Mouse (Mus musculus) intestine, embryonic 14.5 days (tissue): ENCODE measurements around the gene Slc17a7. TPM values are rescaled to one million over a fixed set of nuclear protein-coding genes. Genes with fewer than 3 reads are reported as not detected.
"Not testable (repeated sequence)": the region's sequence is repeated elsewhere in the genome, so short reads cannot be mapped to it uniquely, and the experiment has no call there.

ENCODE experiments used
- ATAC-seq: fragments of 200-750 bp; cut with Nextera tagmentation; replicated peaks from 2 replicates; pipeline ENCODE4 v1.8.0; 2017; ENCODE audit warnings: low read depth, moderate number of reproducible peaks, moderate TSS enrichment, moderate library complexity; ENCODE audit not compliant: low FRiP score, low TSS enrichment
- DNase-seq: peaks from one replicate; pipeline ENCODE4 v3.0.0-alpha.2; 2018; ENCODE audit warnings: low spot score
- H3K27ac ChIP-seq: fragments of 300-500 bp; sonication (generic); 2 replicates; pipeline ENCODE4 v1.5.1; 2014; ENCODE audit warnings: low read depth, mild to moderate bottlenecking, control low read depth
- H3K27me3 ChIP-seq: fragments of 300-500 bp; sonication (generic); replicated peaks from 2 replicates; pipeline ENCODE4 v1.6.1; 2014; ENCODE audit warnings: low read length, control low read depth; ENCODE audit not compliant: control insufficient read depth, insufficient read depth
- H3K36me3 ChIP-seq: fragments of 300-500 bp; sonication (generic); 2 replicates; pipeline ENCODE4 v1.6.1; 2014; ENCODE audit warnings: low read length, control low read depth; ENCODE audit not compliant: control insufficient read depth, insufficient read depth
- H3K4me1 ChIP-seq: fragments of 300-500 bp; sonication (generic); replicated peaks from 2 replicates; pipeline ENCODE4 v1.6.1; 2014; ENCODE audit warnings: low read length, control low read depth, mixed read lengths; ENCODE audit not compliant: control insufficient read depth, insufficient read depth
- H3K4me2 ChIP-seq: fragments of 300-500 bp; sonication (generic); 2 replicates; pipeline ENCODE4 v1.6.1; 2014; ENCODE audit warnings: low read length
- H3K4me3 ChIP-seq: fragments of 300-500 bp; sonication (generic); 2 replicates; pipeline ENCODE4 v1.5.1; 2014; ENCODE audit warnings: low read depth, low read length, control low read depth, mixed read lengths
- H3K9ac ChIP-seq: fragments of 300-500 bp; sonication (generic); 2 replicates; pipeline ENCODE4 v1.6.1; 2014; ENCODE audit warnings: mild to moderate bottlenecking, low read length
- H3K9me3 ChIP-seq: fragments of 300-500 bp; sonication (generic); 2 replicates; pipeline ENCODE4 v1.6.1; 2016; ENCODE audit warnings: low read length, control low read depth; ENCODE audit not compliant: control insufficient read depth
- WGBS: fragments of 180-500 bp; shearing (Covaris S2); extraction: QIAGEN DNeasy Blood & Tissue Kit; methylation state at CpG from one replicate; pipeline ENCODE4 v1.1.7; 2014; 5-methylcytosine and 5-hydroxymethylcytosine counted together
- polyA plus RNA-seq: library from polyadenylated mRNA; unstranded; fragments of >200 nt; fragmentation: Nextera tagmentation; extraction: Ambion mirVana; gene quantifications from 2 replicates; pipeline ENCODE4 v1.2.1, GENCODE M21; 2014

The Slc17a7 gene
- polyA plus RNA-seq, 1 experiment from 2014 or later = 0.07 TPM

DNA sequence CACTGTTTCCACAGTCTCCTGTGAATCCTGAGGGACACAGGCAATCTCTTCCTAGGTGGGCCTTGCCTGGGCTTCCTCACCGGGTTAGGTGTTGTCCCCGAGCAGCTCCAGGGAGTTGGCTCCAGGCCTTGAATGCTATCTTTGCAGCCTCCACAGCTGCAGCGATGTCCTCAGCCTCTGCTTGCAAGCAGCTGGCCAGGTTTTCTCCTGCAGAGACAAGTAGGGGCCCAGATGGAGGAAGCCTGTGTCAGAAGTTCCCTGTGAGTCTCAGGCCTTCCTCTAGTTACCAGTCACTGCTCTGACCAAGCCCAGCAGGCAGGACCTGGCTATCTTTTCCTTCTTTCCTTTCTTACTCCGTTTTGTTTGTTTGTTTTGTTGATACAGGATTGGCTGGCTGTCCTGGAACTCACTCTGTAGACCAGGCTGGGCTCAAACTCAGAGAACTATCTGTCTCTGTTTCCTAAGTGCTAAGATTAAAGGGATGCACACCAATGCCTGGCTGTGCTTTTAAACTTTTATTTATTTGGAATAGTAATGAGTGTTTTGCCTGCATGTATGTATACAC is 15.1 kb upstream of the Slc17a7 start:
- DNase-seq (no peak), ATAC-seq (no peak)
- no peaks in the 10 kb centered on the region for H3K9me3 ChIP-seq
- peaks cover 3% of the 10 kb centered on the region; the same call in 1 of the 2 replicates for H3K4me1 ChIP-seq
- H3K4me3 ChIP-seq = no peak overlapping the region
- H3K4me2 ChIP-seq = no peak overlapping the region
- H3K9ac ChIP-seq = no peak overlapping the region
- peaks cover 48% of the 10 kb centered on the region for H3K36me3 ChIP-seq
- H3K27ac ChIP-seq = peak overlapping the region; percentile 25; the same call in 1 of the 2 replicates
- H3K27me3 ChIP-seq = no peaks in the 10 kb centered on the region
- 49% methylated on average over 4 of the region's 4 CpGs for WGBS

- no peaks in the 10 kb centered on the region for H3K9me3 ChIP-seq
- no peak for ATAC-seq
- H3K27ac ChIP-seq = peak overlapping the region; percentile 79; the same call in 1 of the 2 replicates
- H3K9ac ChIP-seq = no peak overlapping the region
- H3K4me3 ChIP-seq = no peak overlapping the region
- H3K4me2 ChIP-seq = no peak overlapping the region
- no peak for DNase-seq
- peaks cover 3% of the 10 kb centered on the region; the same call in 1 of the 2 replicates for H3K4me1 ChIP-seq
- no peaks in the 10 kb centered on the region for H3K27me3 ChIP-seq
- H3K36me3 ChIP-seq = peaks cover 38% of the 10 kb centered on the region
- 64% methylated on average over 6 of the region's 6 CpGs for WGBS
These were observed 14.2 kb upstream of the Slc17a7 start for GRCm38 (mm10) chr7:45149545-45149944.

DNA sequence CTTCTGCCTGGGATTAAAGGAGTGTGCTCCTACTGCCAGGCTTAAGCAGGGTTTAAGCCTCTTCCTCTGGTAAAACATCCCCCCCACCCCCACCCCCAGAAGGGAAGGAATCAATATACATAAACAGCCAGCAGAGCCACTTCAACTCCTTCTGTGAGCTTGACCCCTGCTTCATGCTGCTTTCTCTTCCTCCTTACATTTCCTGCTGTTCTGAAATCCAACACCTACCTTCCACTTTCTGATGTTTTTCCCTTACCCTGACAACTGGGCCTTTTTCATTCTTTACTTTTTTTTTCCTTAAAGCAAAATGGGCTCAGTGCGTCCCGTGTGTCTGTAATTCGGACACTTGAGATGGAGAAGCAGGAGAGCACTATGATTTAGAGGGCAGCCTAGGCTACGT is 13.4 kb upstream of the Slc17a7 start:
- H3K4me1 ChIP-seq = peaks cover 9% of the 10 kb centered on the region; the same call in 1 of the 2 replicates
- H3K9me3 ChIP-seq = no peaks in the 10 kb centered on the region
- no peak overlapping the region for H3K4me2 ChIP-seq
- no peak overlapping the region for H3K9ac ChIP-seq
- no peak for DNase-seq
- no peaks in the 10 kb centered on the region for H3K27me3 ChIP-seq
- 52% methylated on average over 4 of the region's 4 CpGs for WGBS
- no peak overlapping the region for H3K4me3 ChIP-seq
- no peak for ATAC-seq
- peak overlapping the region; percentile 79 for H3K27ac ChIP-seq
- H3K36me3 ChIP-seq = peaks cover 31% of the 10 kb centered on the region

DNA sequence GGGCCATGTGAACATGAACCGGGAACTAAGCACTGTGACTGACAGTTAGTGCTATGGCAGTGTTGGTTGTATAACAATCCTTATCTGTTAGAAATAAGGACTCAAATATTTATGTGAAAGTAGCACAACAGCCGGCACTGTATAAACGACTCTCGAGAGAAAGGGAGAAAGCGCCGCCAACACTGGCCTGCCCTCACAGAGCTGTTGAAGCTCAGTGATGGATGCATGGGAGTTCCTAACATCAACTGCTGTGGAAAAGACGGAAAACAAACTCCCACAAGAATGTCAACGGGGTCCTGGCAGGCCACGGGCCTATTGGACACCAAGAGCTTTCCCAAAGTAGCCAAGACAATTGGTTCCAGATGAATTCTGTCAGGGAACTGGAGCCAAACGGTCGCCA is 12.4 kb upstream of the Slc17a7 start:
- Histone ChIP-seq H3K4me1 (peaks cover 11% of the 10 kb centered on the region; the same call in 1 of the 2 replicates), H3K9ac (no peak overlapping the region), H3K27ac (peak overlapping the region; percentile 79), H3K27me3 (no peaks in the 10 kb centered on the region), H3K4me3 (no peak overlapping the region), H3K9me3 (no peaks in the 10 kb centered on the region), H3K36me3 (peaks cover 21% of the 10 kb centered on the region), H3K4me2 (no peak overlapping the region)
- ATAC-seq = no peak
- 34% methylated on average over 11 of the region's 11 CpGs for WGBS
- no peak for DNase-seq

GRCm38 (mm10) chr7:45153052-45153451 is 10.7 kb upstream of the Slc17a7 start:
- not testable (repeated sequence) for H3K9me3 ChIP-seq, H3K27ac ChIP-seq, H3K27me3 ChIP-seq, H3K9ac ChIP-seq, DNase-seq, ATAC-seq
- Histone ChIP-seq H3K4me3 (peak overlapping the region; percentile 75; the same call in 1 of the 2 replicates), H3K4me1 (peaks cover 11% of the 10 kb centered on the region; the same call in 1 of the 2 replicates), H3K36me3 (peaks cover 16% of the 10 kb centered on the region; the same call in 1 of the 2 replicates), H3K4me2 (peak overlapping the region; percentile 70)
- WGBS = 92% methylated on average over 2 of the region's 2 CpGs

DNA sequence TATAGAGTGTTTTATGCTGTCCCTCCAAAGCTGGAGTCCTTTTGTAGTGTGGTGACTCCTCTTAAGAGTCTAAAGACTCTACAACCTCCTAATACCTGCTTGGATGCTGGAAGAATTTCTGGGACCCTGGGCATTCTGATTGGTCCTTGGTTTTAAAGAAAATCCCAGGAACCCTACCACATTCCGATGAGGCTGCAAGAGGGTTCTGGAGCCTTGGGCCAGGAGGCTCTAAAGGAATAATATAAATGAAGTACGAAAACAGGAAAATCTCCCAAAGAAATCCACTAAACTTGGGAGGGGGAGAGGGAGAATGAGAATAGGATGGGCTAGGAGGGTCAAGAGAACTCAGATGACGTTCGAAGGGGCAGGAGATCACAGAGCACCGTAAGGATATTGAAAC is 10.2 kb upstream of the Slc17a7 start:
- 2% methylated on average over 5 of the region's 5 CpGs for WGBS
- Histone ChIP-seq H3K4me1 (peaks cover 11% of the 10 kb centered on the region; the same call in 1 of the 2 replicates), H3K4me2 (peak overlapping the region; percentile 70), H3K9me3 (no peaks in the 10 kb centered on the region), H3K27me3 (no peaks in the 10 kb centered on the region), H3K9ac (peak overlapping the region; percentile 90), H3K4me3 (peak overlapping the region; percentile 75), H3K27ac (peak overlapping the region; percentile 96), H3K36me3 (peaks cover 13% of the 10 kb centered on the region)
- DNase-seq (no peak), ATAC-seq (no peak)

- Histone ChIP-seq H3K36me3 (peaks cover 21% of the 10 kb centered on the region), H3K9ac (peak within 1 kb of the TSS; percentile 90), H3K27ac (peak within 1 kb of the TSS; percentile 96), H3K27me3 (no peaks in the 10 kb centered on the region), H3K9me3 (no peaks in the 10 kb centered on the region), H3K4me3 (peak within 1 kb of the TSS; percentile 75), H3K4me2 (peak within 1 kb of the TSS; percentile 70), H3K4me1 (peaks cover 11% of the 10 kb centered on the region; the same call in 1 of the 2 replicates)
- ATAC-seq (peak; percentile 95), DNase-seq (peak; percentile 98)
- WGBS = 5% methylated on average over 64 of the region's 69 CpGs
These were observed 9.4 kb upstream of the Slc17a7 start, which contains the start of the genes Pih1d1 and Aldh16a1 for GRCm38 (mm10) chr7:45154096-45154992. TSS of gene Pih1d1 (plus strand) at chr7:45154303. TSS of gene Aldh16a1 (minus strand) at chr7:45154584.

GRCm38 (mm10) chr7:45154993-45155514 is 8.7 kb upstream of the Slc17a7 start:
- peaks cover 28% of the 10 kb centered on the region for H3K36me3 ChIP-seq
- WGBS = 76% methylated on average over 12 of the region's 12 CpGs
- no peak; the same call in 1 of the 2 replicates for ATAC-seq
- H3K9ac ChIP-seq = no peak overlapping the region; the same call in 1 of the 2 replicates
- H3K4me2 ChIP-seq = peak overlapping the region; percentile 70
- no peaks in the 10 kb centered on the region for H3K27me3 ChIP-seq
- H3K27ac ChIP-seq = 0 out of 2 replicates have a peak overlapping the region, but pooled peaks have one; percentile 96
- H3K4me3 ChIP-seq = peak overlapping the region; percentile 75
- peaks cover 11% of the 10 kb centered on the region; the same call in 1 of the 2 replicates for H3K4me1 ChIP-seq
- H3K9me3 ChIP-seq = no peaks in the 10 kb centered on the region
- no peak for DNase-seq
